Mouse (Mus musculus): ENCODE results near the gene Otop2. TPM values are rescaled to one million over a fixed set of nuclear protein-coding genes. Genes with fewer than 3 reads are reported as not detected.

The Otop2 gene
- total and polyA plus RNA-seq, 3 experiments: not detected

GRCm38 (mm10) chr11:115278176-115278575 lies 28.8 kb upstream of the Otop2 start:
- peak overlapping the region in 2 of 3 experiments; percentile 31 to 71 for H3K4me3 ChIP-seq (replicated peaks in 1 of 3; ENCODE audit: low read depth in 2 of 3, low read length in 2 of 3, poor library complexity in 1 of 3)
- peaks cover 0 to 16% of the 10 kb centered on the region in 2 experiments for H3K36me3 ChIP-seq (replicated peaks in 1 of 2; ENCODE audit: control insufficient read depth in 1 of 2, insufficient read depth in 1 of 2, low read length in 1 of 2)
- no peak for DNase-seq (ENCODE audit: extremely low read depth)
- H3K27me3 ChIP-seq (replicated peaks): no peaks in the 10 kb centered on the region
- no peak overlapping the region for H3K27ac ChIP-seq (ENCODE audit: insufficient read depth, low read depth)
- no peaks in the 10 kb centered on the region for H3K9me3 ChIP-seq (replicated peaks; ENCODE audit: low read length)
- peak overlapping the region; percentile 94 for H3K4me2 ChIP-seq (ENCODE audit: insufficient read depth, low read depth, poor library complexity, severe bottlenecking)
- 0 out of 2 replicates have a peak, but pooled peaks cover 9% of the 10 kb centered on the region for H3K79me2 ChIP-seq (replicated peaks; ENCODE audit: control insufficient read depth, extremely low read depth, insufficient read depth, poor library complexity, severe bottlenecking)
- in situ Hi-C loops (cut with MboI; ENCODE audit: low pct_ligation_motif_present, low pct_unique_long_range_greater_than_20kb, low sequenced_read_pairs) (no loop called here), dilution Hi-C loops (cut with MboI; ENCODE audit: extremely low pct_ligation_motif_present, extremely low pct_unique_long_range_greater_than_20kb, low sequenced_read_pairs) (no loop called here)
- H3K4me1 ChIP-seq (ENCODE audit: control insufficient read depth in 1 of 2, insufficient read depth in 2 of 2): peaks cover 20 to 58% of the 10 kb centered on the region in 2 experiments
- peak overlapping the region; percentile 97 for H3K9ac ChIP-seq (ENCODE audit: insufficient read depth, low read depth)
- TF ChIP-seq MAX (IDR thresholded peaks at IDR 0.05; ENCODE audit: low read length) (no peak), POLR2AphosphoS2 (IDR thresholded peaks at IDR 0.05; ENCODE audit: low read depth, low read length) (peak; percentile 44; the same call in 1 of the 2 replicates)

- dilution Hi-C loops (cut with MboI; ENCODE audit: extremely low pct_ligation_motif_present, extremely low pct_unique_long_range_greater_than_20kb, low sequenced_read_pairs) (no loop called here), in situ Hi-C loops (cut with MboI; ENCODE audit: low pct_ligation_motif_present, low pct_unique_long_range_greater_than_20kb, low sequenced_read_pairs) (no loop called here)
- peak overlapping the region; percentile 30; the same call in 1 of the 2 replicates for H3K4me2 ChIP-seq (ENCODE audit: insufficient read depth, low read depth, poor library complexity, severe bottlenecking)
- no peaks in the 10 kb centered on the region for H3K9me3 ChIP-seq (replicated peaks; ENCODE audit: low read length)
- H3K9ac ChIP-seq (ENCODE audit: insufficient read depth, low read depth): no peak overlapping the region
- 0 out of 2 replicates have a peak, but pooled peaks have one; percentile 12 for TF ChIP-seq ZMIZ1 (IDR thresholded peaks at IDR 0.05; ENCODE audit: low read depth, low read length)
- TF ChIP-seq NELFE (IDR thresholded peaks at IDR 0.05; ENCODE audit: low read depth, low read length): peak; percentile 48; the same call in 1 of the 2 replicates
- no peak for TF ChIP-seq BHLHE40 (IDR thresholded peaks at IDR 0.05; ENCODE audit: low read depth, low read length)
- TF ChIP-seq JUN (IDR thresholded peaks at IDR 0.05; ENCODE audit: insufficient read depth, low read depth, low read length): no peak
- TF ChIP-seq TBP (conservative IDR thresholded peaks at IDR 0.05; ENCODE audit: low read depth, low read length): peak; percentile 66; the same call in 1 of the 2 replicates
- no peak for TF ChIP-seq USF2 (conservative IDR thresholded peaks at IDR 0.05; ENCODE audit: low read depth, low read length)
- TF ChIP-seq MEF2A (IDR thresholded peaks at IDR 0.05; ENCODE audit: borderline replicate concordance, low read depth, low read length): no peak
- peak; percentile 44; the same call in 1 of the 2 replicates for TF ChIP-seq TCF12 (IDR thresholded peaks at IDR 0.05; ENCODE audit: low read depth, low read length)
- peak; percentile 66 for TF ChIP-seq POLR2A (IDR thresholded peaks at IDR 0.05; ENCODE audit: low read depth, low read length)
- TF ChIP-seq ELF1 (IDR thresholded peaks at IDR 0.05; ENCODE audit: low read depth, low read length): 0 out of 2 replicates have a peak, but pooled peaks have one; percentile 55
- TF ChIP-seq IRF4 (IDR thresholded peaks at IDR 0.05; ENCODE audit: low read depth, low read length): no peak
- TF ChIP-seq GABPA (IDR thresholded peaks at IDR 0.05; ENCODE audit: insufficient replicate concordance, low read depth, low read length): no peak
- no peak for TF ChIP-seq PAX5 (IDR thresholded peaks at IDR 0.05; ENCODE audit: low read length)
- no peak for TF ChIP-seq NRF1 (IDR thresholded peaks at IDR 0.05; ENCODE audit: low read depth, low read length)
- no peak; the same call in 1 of the 2 replicates for TF ChIP-seq ETS1 (conservative IDR thresholded peaks at IDR 0.05; ENCODE audit: low read depth, low read length)
- TF ChIP-seq HCFC1 (IDR thresholded peaks at IDR 0.05; ENCODE audit: low read depth, low read length): peak; percentile 43
- TF ChIP-seq CHD1 (IDR thresholded peaks at IDR 0.05; ENCODE audit: low read depth, low read length): no peak
- TF ChIP-seq POLR2AphosphoS2 (IDR thresholded peaks at IDR 0.05; ENCODE audit: low read depth, low read length): no peak
- TF ChIP-seq CTCF (conservative IDR thresholded peaks at IDR 0.05 in 1 of 2, IDR thresholded peaks at IDR 0.05 in 1 of 2; ENCODE audit: low read depth in 2 of 2, low read length in 2 of 2): no peak
- TF ChIP-seq MYC (IDR thresholded peaks at IDR 0.05; ENCODE audit: low read depth, low read length): peak; percentile 53; the same call in 1 of the 2 replicates
- peak overlapping the region in 2 of 3 experiments; percentile 40 to 45 for H3K4me3 ChIP-seq (replicated peaks in 1 of 3; ENCODE audit: low read depth in 2 of 3, low read length in 2 of 3, poor library complexity in 1 of 3)
- H3K4me1 ChIP-seq (ENCODE audit: control insufficient read depth in 1 of 2, insufficient read depth in 2 of 2): peaks cover 6 to 44% of the 10 kb centered on the region in 2 experiments
- H3K27me3 ChIP-seq (replicated peaks): no peaks in the 10 kb centered on the region
- no peak overlapping the region for H3K27ac ChIP-seq (ENCODE audit: insufficient read depth, low read depth)
- DNase-seq (ENCODE audit: extremely low read depth): peak; percentile 92
- H3K36me3 ChIP-seq (replicated peaks in 1 of 2; ENCODE audit: control insufficient read depth in 1 of 2, insufficient read depth in 1 of 2, low read length in 1 of 2): peaks cover 0 to 11% of the 10 kb centered on the region in 2 experiments
- 0 out of 2 replicates have a peak, but pooled peaks cover 6% of the 10 kb centered on the region for H3K79me2 ChIP-seq (replicated peaks; ENCODE audit: control insufficient read depth, extremely low read depth, insufficient read depth, poor library complexity, severe bottlenecking)
These were observed 27.2 kb upstream of the Otop2 start for GRCm38 (mm10) chr11:115279726-115280125.

Data from CH12.LX (cell line).